Mouse (Mus musculus): ENCODE measurements at regions not wholly inside any gene's neighbourhood (a gene's known extent, or its start where the extent isn't known, plus 50 kb on each side); places are given as distances from the start of the nearest gene placed in this dataset.

- Histone ChIP-seq H3K27me3 (ENCODE audit: control insufficient read depth, insufficient read depth, low read depth, low read length) (no peaks in the 10 kb centered on the region), H3K27ac (ENCODE audit: low read length) (no peak overlapping the region), H3K4me3 (ENCODE audit: low read depth, low read length) (no peak overlapping the region), H3K9me3 (replicated peaks; ENCODE audit: control insufficient read depth, low read length, poor library complexity, severe bottlenecking) (no peaks in the 10 kb centered on the region), H3K4me1 (ENCODE audit: control insufficient read depth, insufficient read depth, low read length) (no peaks in the 10 kb centered on the region), H3K4me2 (ENCODE audit: low read length) (no peak overlapping the region), H3K9ac (ENCODE audit: low read depth, low read length) (no peak overlapping the region), H3K36me3 (ENCODE audit: control insufficient read depth, insufficient read depth, low read length) (no peaks in the 10 kb centered on the region)
- 0 out of 2 replicates have a peak, but pooled peaks have one; percentile 42 for ATAC-seq
- WGBS = 51% methylated on average over 3 of the region's 3 CpGs
These were observed 232.0 kb downstream of the Rab28 start for GRCm38 (mm10) chr5:41476001-41476400.

- H3K9me3 ChIP-seq (replicated peaks; ENCODE audit: control insufficient read depth, low read length, poor library complexity, severe bottlenecking) = no peaks in the 10 kb centered on the region
- no peaks in the 10 kb centered on the region for H3K4me1 ChIP-seq (ENCODE audit: control insufficient read depth, insufficient read depth, low read length)
- no peak overlapping the region for H3K9ac ChIP-seq (ENCODE audit: low read depth, low read length)
- no peak overlapping the region for H3K4me2 ChIP-seq (ENCODE audit: low read length)
- H3K27ac ChIP-seq (ENCODE audit: low read length) = no peak overlapping the region
- H3K4me3 ChIP-seq (ENCODE audit: low read depth, low read length) = no peak overlapping the region
- ATAC-seq = no peak
- 94% methylated on average over 2 of the region's 2 CpGs for WGBS
- H3K36me3 ChIP-seq (ENCODE audit: control insufficient read depth, insufficient read depth, low read length) = no peaks in the 10 kb centered on the region
- no peaks in the 10 kb centered on the region for H3K27me3 ChIP-seq (ENCODE audit: control insufficient read depth, insufficient read depth, low read depth, low read length)
These were observed 262.4 kb downstream of the Rab28 start for GRCm38 (mm10) chr5:41445512-41446005.

GRCm38 (mm10) chr5:41441081-41441480, 266.9 kb downstream of the Rab28 start:
- no peak overlapping the region for H3K4me3 ChIP-seq (ENCODE audit: low read depth, low read length)
- H3K9me3 ChIP-seq (replicated peaks; ENCODE audit: control insufficient read depth, low read length, poor library complexity, severe bottlenecking) = no peaks in the 10 kb centered on the region
- WGBS = 91% methylated on average over 1 of the region's 1 CpGs
- no peaks in the 10 kb centered on the region for H3K4me1 ChIP-seq (ENCODE audit: control insufficient read depth, insufficient read depth, low read length)
- H3K9ac ChIP-seq (ENCODE audit: low read depth, low read length) = no peak overlapping the region
- no peak for ATAC-seq
- H3K36me3 ChIP-seq (ENCODE audit: control insufficient read depth, insufficient read depth, low read length) = no peaks in the 10 kb centered on the region
- no peak overlapping the region for H3K27ac ChIP-seq (ENCODE audit: low read length)
- H3K27me3 ChIP-seq (ENCODE audit: control insufficient read depth, insufficient read depth, low read depth, low read length) = no peaks in the 10 kb centered on the region
- H3K4me2 ChIP-seq (ENCODE audit: low read length) = no peak overlapping the region

- Histone ChIP-seq H3K4me3 (ENCODE audit: low read depth, low read length) (no peak overlapping the region), H3K36me3 (ENCODE audit: control insufficient read depth, insufficient read depth, low read length) (no peaks in the 10 kb centered on the region), H3K4me2 (ENCODE audit: low read length) (no peak overlapping the region), H3K27ac (ENCODE audit: low read length) (no peak overlapping the region), H3K9me3 (replicated peaks; ENCODE audit: control insufficient read depth, low read length, poor library complexity, severe bottlenecking) (no peaks in the 10 kb centered on the region), H3K9ac (ENCODE audit: low read depth, low read length) (no peak overlapping the region), H3K27me3 (ENCODE audit: control insufficient read depth, insufficient read depth, low read depth, low read length) (no peaks in the 10 kb centered on the region), H3K4me1 (ENCODE audit: control insufficient read depth, insufficient read depth, low read length) (no peaks in the 10 kb centered on the region)
- WGBS = 64% methylated on average over 6 of the region's 6 CpGs
- ATAC-seq = no peak
These were observed 288.7 kb downstream of the Rab28 start for GRCm38 (mm10) chr5:41419121-41419874.

- Histone ChIP-seq H3K9ac (ENCODE audit: low read depth, low read length) (no peak overlapping the region), H3K9me3 (replicated peaks; ENCODE audit: control insufficient read depth, low read length, poor library complexity, severe bottlenecking) (no peaks in the 10 kb centered on the region), H3K27ac (ENCODE audit: low read length) (no peak overlapping the region), H3K36me3 (ENCODE audit: control insufficient read depth, insufficient read depth, low read length) (no peaks in the 10 kb centered on the region), H3K27me3 (ENCODE audit: control insufficient read depth, insufficient read depth, low read depth, low read length) (no peaks in the 10 kb centered on the region), H3K4me3 (ENCODE audit: low read depth, low read length) (no peak overlapping the region), H3K4me1 (ENCODE audit: control insufficient read depth, insufficient read depth, low read length) (no peaks in the 10 kb centered on the region), H3K4me2 (ENCODE audit: low read length) (no peak overlapping the region)
- WGBS = 73% methylated on average over 6 of the region's 6 CpGs
- no peak for ATAC-seq
These were observed 298.8 kb downstream of the Rab28 start for GRCm38 (mm10) chr5:41409070-41409668.

GRCm38 (mm10) chr5:41392802-41393234, 315.1 kb downstream of the Rab28 start:
- Histone ChIP-seq H3K27me3 (ENCODE audit: control insufficient read depth, insufficient read depth, low read depth, low read length) (no peaks in the 10 kb centered on the region), H3K4me2 (ENCODE audit: low read length) (no peak overlapping the region), H3K9ac (ENCODE audit: low read depth, low read length) (no peak overlapping the region), H3K36me3 (ENCODE audit: control insufficient read depth, insufficient read depth, low read length) (no peaks in the 10 kb centered on the region), H3K9me3 (replicated peaks; ENCODE audit: control insufficient read depth, low read length, poor library complexity, severe bottlenecking) (no peaks in the 10 kb centered on the region), H3K27ac (ENCODE audit: low read length) (no peak overlapping the region), H3K4me3 (ENCODE audit: low read depth, low read length) (no peak overlapping the region), H3K4me1 (ENCODE audit: control insufficient read depth, insufficient read depth, low read length) (no peaks in the 10 kb centered on the region)
- WGBS = 83% methylated on average over 14 of the region's 14 CpGs
- ATAC-seq = no peak

GRCm38 (mm10) chr5:41392137-41392554, 315.8 kb downstream of the Rab28 start:
- Histone ChIP-seq H3K27me3 (ENCODE audit: control insufficient read depth, insufficient read depth, low read depth, low read length) (no peaks in the 10 kb centered on the region), H3K4me2 (ENCODE audit: low read length) (no peak overlapping the region), H3K4me3 (ENCODE audit: low read depth, low read length) (no peak overlapping the region), H3K9ac (ENCODE audit: low read depth, low read length) (no peak overlapping the region), H3K36me3 (ENCODE audit: control insufficient read depth, insufficient read depth, low read length) (no peaks in the 10 kb centered on the region), H3K9me3 (replicated peaks; ENCODE audit: control insufficient read depth, low read length, poor library complexity, severe bottlenecking) (no peaks in the 10 kb centered on the region), H3K4me1 (ENCODE audit: control insufficient read depth, insufficient read depth, low read length) (no peaks in the 10 kb centered on the region), H3K27ac (ENCODE audit: low read length) (no peak overlapping the region)
- WGBS = 63% methylated on average over 9 of the region's 9 CpGs
- ATAC-seq = no peak

- no peak overlapping the region for H3K9ac ChIP-seq (ENCODE audit: low read depth, low read length)
- H3K27me3 ChIP-seq (ENCODE audit: control insufficient read depth, insufficient read depth, low read depth, low read length) = no peaks in the 10 kb centered on the region
- no peaks in the 10 kb centered on the region for H3K4me1 ChIP-seq (ENCODE audit: control insufficient read depth, insufficient read depth, low read length)
- ATAC-seq = no peak
- 82% methylated on average over 3 of the region's 3 CpGs for WGBS
- no peak overlapping the region for H3K4me3 ChIP-seq (ENCODE audit: low read depth, low read length)
- no peak overlapping the region for H3K4me2 ChIP-seq (ENCODE audit: low read length)
- no peaks in the 10 kb centered on the region for H3K9me3 ChIP-seq (replicated peaks; ENCODE audit: control insufficient read depth, low read length, poor library complexity, severe bottlenecking)
- H3K27ac ChIP-seq (ENCODE audit: low read length) = no peak overlapping the region
- no peaks in the 10 kb centered on the region for H3K36me3 ChIP-seq (ENCODE audit: control insufficient read depth, insufficient read depth, low read length)
These were observed 334.5 kb downstream of the Rab28 start for GRCm38 (mm10) chr5:41373409-41373808.

- no peaks in the 10 kb centered on the region for H3K9me3 ChIP-seq (replicated peaks; ENCODE audit: control insufficient read depth, low read length, poor library complexity, severe bottlenecking)
- no peak overlapping the region for H3K27ac ChIP-seq (ENCODE audit: low read length)
- H3K27me3 ChIP-seq (ENCODE audit: control insufficient read depth, insufficient read depth, low read depth, low read length) = no peaks in the 10 kb centered on the region
- ATAC-seq = no peak
- no peaks in the 10 kb centered on the region for H3K4me1 ChIP-seq (ENCODE audit: control insufficient read depth, insufficient read depth, low read length)
- no peak overlapping the region for H3K4me3 ChIP-seq (ENCODE audit: low read depth, low read length)
- H3K36me3 ChIP-seq (ENCODE audit: control insufficient read depth, insufficient read depth, low read length) = no peaks in the 10 kb centered on the region
- 93% methylated on average over 4 of the region's 4 CpGs for WGBS
- H3K4me2 ChIP-seq (ENCODE audit: low read length) = no peak overlapping the region
- no peak overlapping the region for H3K9ac ChIP-seq (ENCODE audit: low read depth, low read length)
These were observed 336.5 kb downstream of the Rab28 start for GRCm38 (mm10) chr5:41371461-41371860.

All from midbrain, embryonic 16.5 days (tissue).